Mouse (Mus musculus) mesoderm, embryonic 11.5 days (tissue): ENCODE data around the gene Plekhg6.
A peak's percentile ranks its signal among the peaks of the same experiment; 100 is the strongest.

Source experiments
- DNase-seq: peaks from one replicate; pipeline ENCODE4 v3.0.0-alpha.2; 2012; ENCODE audit warnings: low read depth, low spot score

The Plekhg6 gene

GRCm38 (mm10) chr6:125325337-125325736 is 55.3 kb downstream of the Plekhg6 start:
- DNase-seq, result no peak

GRCm38 (mm10) chr6:125323547-125323946 is 57.0 kb downstream of the Plekhg6 start:
- DNase-seq, result no peak

GRCm38 (mm10) chr6:125322794-125323193 is 57.8 kb downstream of the Plekhg6 start:
- DNase-seq, result no peak

GRCm38 (mm10) chr6:125321114-125321855 is 59.3 kb downstream of the Plekhg6 start:
- no peak for DNase-seq

GRCm38 (mm10) chr6:125320323-125320722 is 60.3 kb downstream of the Plekhg6 start, which contains the start of gene Scnn1a:
TSS of gene Scnn1a (plus strand) at chr6:125320659.
- DNase-seq, result no peak

GRCm38 (mm10) chr6:125319919-125320296 is 60.7 kb downstream of the Plekhg6 start:
- no peak for DNase-seq

GRCm38 (mm10) chr6:125318981-125319918 is 61.3 kb downstream of the Plekhg6 start:
- DNase-seq, result no peak

GRCm38 (mm10) chr6:125317077-125317476 is 63.5 kb downstream of the Plekhg6 start:
- DNase-seq, result no peak

- DNase-seq, result no peak
Measured at GRCm38 (mm10) chr6:125314746-125315145, 65.8 kb downstream of the Plekhg6 start.

- no peak for DNase-seq
Measured at GRCm38 (mm10) chr6:125314231-125314563, 66.4 kb downstream of the Plekhg6 start.

GRCm38 (mm10) chr6:125313546-125314230 is 66.9 kb downstream of the Plekhg6 start, which contains the start of gene Ltbr:
TSS of gene Ltbr (minus strand) at chr6:125313885.
- peak; percentile 64 for DNase-seq
